Mouse (Mus musculus) brain, adult 2 months (tissue): Measurements from ENCODE around the gene Clstn3.
"Not testable (repeated sequence)": the region's sequence is repeated elsewhere in the genome, so short reads cannot be mapped to it uniquely, and the experiment has no call there.

Source experiments
- DNase-seq: peaks from one replicate; pipeline ENCODE4 v3.0.0; 2011; ENCODE audit warnings: low read depth, low spot score

Clstn3 gene

DNA sequence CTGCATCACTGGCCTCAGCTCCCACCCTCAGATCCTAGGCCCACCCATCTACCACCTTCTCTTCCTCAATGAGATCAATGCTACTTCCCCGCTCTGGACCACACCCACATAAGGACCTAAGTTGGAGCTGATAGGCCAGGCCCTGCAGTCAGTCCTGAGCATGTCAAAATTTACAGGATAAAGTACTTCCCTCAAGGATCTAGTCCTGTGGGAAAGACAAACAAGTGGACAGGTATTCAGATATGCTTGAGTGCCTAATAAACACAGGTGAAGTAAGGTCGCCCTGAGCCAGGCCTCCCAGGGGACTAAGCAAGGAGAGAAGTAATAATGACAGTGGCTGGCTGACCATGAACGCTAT, 15.0 kb upstream of the Clstn3 start:
- DNase-seq, result no peak

DNA sequence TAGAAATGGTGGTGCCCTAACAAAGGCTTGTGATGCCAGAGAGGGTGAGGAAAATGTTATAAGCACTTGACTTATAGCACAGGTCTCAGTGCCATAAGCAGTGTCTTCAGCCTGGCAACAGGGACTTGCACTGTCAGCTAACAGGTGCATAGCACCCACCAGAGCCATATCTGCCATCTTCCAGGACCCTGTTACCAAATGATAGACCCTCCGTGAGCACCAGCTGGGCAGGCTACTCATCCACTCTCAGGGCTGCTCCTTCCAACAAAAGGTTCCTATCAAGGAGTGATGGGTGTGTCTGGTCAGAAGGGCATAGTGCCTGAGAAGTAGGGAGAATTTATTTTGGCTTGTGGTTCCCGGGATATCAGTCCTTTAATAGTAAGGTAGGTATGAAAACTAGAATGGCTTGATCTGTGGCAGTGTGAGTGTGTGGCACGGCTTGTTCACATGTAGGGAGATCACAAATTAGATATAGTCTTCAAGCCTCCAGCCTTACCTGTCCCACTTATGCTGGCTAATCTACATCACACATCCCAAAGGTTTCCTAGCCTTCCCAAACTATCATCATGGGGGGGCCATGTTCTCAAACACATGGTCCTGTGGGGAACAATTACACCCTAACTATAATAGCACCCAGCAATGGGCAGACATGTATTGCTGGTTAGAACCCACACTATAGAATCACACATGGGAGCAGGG, 14.4 kb upstream of the Clstn3 start:
- no peak for DNase-seq

GRCm38 (mm10) chr6:124477922-124478651, 13.5 kb upstream of the Clstn3 start:
- DNase-seq, result no peak

GRCm38 (mm10) chr6:124477221-124477655, 12.6 kb upstream of the Clstn3 start:
- no peak for DNase-seq

DNA sequence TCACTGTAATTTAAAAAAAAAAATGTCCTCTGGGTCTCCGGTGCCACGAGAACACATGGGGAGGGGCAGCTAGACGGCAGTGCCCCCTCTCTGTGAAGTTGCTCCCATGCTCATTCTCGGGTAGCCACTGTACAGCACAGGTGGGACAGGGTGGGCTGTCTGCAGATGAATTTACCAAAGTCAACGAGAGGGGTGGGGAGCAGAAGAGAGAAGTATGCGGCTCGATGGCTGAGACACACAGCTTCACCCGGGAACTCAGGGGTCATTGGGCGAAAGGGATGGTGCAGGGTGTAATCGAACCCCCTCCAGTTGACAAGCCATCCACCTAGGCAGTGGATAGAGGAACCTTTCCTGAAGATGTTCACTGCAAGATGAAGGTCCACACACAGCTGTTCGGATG, 12.2 kb upstream of the Clstn3 start:
- no peak for DNase-seq

DNA sequence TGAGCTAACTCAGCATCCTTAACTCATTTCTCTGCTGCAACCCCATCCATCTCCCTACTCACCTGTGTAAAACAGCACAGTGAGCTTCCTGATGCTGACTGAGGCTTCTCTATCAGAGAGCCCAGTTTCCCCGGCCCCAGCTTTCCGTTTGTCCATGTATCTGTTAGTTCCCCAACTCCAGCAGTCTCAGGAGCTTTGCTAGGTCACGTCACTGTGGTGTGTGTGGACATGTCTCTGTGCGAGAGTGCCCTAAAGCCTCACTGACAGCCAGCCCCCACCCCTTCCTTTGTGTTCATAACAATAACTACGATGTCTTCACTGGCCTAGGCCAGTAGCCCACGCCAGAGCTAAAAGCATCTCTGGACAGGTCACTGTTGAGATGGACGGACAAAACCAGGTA, 11.6 kb upstream of the Clstn3 start:
- DNase-seq, result no peak

DNA sequence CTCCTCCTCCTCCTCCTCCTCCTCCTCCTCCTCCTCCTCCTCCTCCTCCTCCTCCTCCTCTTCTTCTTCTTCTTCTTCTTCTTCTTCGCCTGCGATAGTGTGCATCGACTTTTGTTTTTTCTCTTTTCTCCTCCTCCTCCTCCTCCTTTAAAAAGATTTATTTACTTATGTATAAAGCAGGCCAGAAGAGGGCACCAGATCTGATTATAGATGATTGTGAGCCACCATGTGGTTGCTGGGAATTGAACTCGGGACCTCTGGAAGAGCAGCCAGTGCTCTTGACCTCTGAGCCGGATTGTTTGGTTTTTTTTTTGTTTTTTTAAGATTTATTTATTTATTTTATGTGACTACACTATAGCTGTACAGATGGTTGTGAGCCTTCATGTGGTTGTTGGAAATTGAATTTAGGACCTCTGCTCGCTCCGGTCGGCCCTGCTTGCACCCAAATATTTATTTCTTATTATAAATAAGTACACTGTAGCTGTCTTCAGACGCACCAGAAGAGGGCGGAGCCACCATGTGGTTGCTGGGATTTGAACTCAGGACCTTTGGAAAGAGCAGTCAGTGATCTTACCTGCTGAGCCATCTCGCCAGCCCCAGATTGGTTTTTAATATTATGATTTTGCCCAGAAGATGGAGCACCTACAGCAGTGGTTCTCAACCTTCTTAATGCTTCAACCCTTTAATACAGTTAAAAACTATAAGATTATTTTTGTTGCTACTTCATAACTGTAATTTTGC, 10.9 kb upstream of the Clstn3 start:
- DNase-seq, result not testable (repeated sequence)

- DNase-seq, result no peak
These were observed 10.0 kb upstream of the Clstn3 start for GRCm38 (mm10) chr6:124474621-124475020.

GRCm38 (mm10) chr6:124472801-124473200, 8.2 kb upstream of the Clstn3 start:
- peak; percentile 48 for DNase-seq

DNA sequence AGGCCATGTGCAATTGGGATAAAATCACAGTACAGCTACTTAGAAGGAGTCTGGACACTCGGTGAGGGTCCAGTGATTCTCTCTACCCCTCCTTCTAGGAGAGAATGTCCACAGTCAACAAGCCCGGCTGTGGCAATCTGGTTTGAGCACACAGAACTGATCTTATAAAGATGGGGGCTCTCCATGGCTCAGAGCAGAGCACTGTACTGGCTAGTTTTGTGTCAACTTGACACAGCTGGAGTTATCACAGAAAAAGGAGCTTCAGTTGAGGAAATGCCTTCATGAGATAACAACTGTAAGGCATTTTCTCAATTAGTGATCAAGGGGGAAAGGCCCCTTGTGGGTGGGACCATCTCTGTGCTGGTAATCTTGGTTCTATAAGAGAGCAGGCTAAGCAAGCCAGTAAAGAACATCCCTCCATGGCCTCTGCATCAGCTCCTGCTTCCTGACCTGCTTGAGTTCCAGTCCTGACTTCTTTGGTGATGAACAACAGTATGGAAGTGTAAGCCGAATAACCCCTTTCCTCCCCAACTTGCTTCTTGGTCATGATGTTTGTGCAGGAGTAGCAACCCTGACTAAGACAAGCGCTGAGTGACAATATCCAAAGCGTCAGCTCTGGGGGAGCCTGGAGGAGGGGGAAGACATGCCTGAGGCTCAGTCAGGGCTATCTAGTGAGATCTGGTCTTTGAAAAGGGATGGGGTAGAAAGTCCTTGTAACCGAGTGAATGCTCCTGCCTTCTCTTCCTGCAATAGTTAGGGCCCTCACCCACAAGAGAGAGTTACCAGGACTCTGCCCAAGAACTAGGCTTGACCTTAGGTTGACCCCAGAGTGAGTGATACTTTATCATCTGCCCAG, 7.4 kb upstream of the Clstn3 start:
- not testable (repeated sequence) for DNase-seq

DNA sequence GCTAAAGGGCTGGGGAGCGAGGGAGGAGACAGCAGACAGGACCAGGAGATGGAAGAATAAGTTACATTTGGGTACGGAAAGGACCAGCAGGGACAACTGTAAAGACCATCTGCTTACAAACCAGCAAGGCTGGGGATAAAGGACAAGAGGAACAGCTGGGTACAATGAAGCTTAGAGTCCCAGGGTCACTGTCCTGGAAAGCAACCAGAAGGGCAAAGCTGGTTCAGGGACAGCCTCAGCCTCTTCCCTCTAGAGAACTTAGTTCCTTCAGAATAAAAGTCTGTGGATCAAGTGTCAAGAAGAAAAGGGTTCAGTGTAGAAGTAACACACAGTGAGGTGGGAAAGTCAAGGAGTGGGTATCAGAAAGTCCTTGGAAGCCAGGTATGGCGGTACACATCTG, 6.5 kb upstream of the Clstn3 start:
- no peak for DNase-seq

DNA sequence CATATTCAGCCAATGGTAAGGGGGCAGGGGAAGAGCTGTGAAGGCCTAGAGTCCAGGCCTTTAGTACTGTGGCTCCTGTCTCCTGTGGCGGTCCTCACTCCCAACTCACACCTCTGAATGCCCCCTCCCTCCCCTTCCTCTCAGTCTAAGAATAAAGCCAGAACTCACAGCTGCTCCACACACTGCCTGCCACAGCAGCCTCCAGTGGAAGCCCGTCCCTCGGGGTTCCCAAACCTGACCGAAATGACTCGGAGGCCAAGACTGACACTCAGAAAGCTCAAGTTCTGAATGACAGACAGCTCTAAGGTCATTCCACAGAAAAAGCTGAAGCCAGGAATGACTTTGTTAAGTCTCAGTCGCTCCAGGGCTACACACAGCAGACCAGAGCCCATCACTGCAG, 1.1 kb upstream of the Clstn3 start:
- no peak for DNase-seq

- DNase-seq, result peak; percentile 41
These were observed 705 bp upstream of the Clstn3 start for GRCm38 (mm10) chr6:124465299-124465698.

DNA sequence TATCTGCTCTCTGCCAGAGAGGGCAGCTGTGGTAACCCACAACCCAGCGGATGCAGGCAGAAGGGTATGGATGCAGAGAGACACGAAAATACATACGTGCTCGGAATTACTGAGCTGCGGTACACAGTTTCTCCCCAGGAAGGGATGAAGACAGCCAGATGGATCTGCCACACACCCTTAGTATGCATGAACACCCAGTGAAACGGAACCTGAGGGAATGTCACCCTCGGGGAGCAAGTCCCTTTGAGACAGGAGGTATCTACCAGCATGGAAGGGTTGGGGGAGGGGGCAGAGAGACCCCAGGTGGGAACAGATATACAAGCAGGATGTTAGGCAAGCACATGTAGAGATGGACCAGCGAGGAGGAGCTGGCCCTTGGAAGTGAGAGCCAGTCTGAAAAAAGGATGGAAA, 708 bp downstream of the Clstn3 start:
- peak; percentile 56 for DNase-seq

GRCm38 (mm10) chr6:124459388-124459787, 5.2 kb downstream of the Clstn3 start:
- no peak for DNase-seq

DNA sequence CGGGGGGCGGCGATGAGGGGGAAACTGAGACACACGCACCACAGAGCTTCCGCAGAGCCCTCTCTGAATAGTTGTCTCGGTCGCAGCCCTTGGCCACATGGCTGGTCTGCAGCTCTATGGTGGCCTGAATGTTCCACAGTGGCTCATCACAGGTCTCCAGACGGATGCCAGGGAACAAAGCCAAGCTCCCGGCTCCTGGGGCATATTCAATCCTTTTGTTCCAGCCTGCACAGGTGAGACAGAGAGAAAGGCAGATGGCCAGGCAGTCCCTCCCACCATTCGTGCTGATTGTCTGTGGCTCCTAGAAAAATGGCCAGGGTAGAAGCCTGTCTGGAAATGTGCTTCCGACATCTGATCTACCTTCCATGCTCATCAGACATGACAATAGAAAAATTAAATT, 6.1 kb downstream of the Clstn3 start:
- DNase-seq, result peak; percentile 99

DNA sequence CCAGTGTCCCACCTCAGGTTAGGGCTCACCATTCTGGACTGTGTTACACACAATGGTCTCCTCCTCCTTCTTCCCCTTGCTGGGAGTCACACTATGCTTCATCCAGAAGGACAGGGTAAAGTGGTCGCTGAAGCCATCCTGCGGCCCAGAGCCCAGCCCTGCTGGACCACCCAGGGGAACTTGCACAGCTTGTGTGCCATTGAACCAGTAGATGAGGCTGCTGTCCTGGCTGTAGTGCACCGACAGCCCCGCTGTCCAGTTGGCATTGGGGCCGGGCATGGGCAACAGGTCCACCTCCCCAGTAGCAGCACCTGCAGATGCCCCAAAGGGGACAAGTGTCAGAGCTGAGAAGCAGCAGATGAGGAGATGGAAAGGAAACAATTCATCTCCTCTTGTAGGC, 6.8 kb downstream of the Clstn3 start:
- DNase-seq, result no peak

DNA sequence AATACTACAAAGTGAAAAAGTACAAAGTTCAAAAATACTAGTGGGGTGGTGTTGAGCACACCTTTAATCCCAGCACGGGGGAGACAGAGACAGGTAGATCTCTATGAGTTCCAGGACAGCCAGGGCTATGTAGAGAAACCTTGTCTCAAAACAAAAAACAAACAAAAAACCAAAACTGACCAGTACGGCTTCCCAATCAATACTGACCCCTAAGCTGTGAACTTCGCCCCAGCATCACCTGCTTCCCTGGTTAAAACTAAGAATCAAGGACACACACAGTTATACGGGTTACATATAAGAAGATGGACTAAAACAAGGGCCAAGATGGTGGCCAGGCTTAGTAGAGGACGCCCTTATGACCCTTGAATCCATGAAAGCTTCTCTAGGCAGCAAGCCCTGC, 8.4 kb downstream of the Clstn3 start:
- DNase-seq, result no peak

DNA sequence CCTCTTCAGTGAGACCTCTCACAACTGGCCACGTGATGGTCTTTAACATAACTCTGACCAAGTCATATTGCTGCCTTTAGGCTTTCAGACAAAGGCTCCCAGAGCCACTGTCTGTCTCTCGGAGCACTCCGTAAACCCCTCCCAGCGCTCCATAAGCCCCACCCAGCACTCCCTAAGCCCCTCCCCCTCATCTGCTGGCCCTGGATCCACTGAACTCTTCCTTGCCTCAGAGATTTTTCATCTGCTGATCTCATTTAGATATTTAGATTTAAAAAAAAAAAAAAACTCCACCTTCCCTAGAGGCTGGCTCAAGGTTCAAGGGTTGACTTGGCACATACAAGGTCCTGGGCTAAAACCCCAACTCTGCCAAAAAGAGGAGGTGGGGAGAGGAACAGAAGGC, 10.8 kb downstream of the Clstn3 start:
- DNase-seq, result no peak

DNA sequence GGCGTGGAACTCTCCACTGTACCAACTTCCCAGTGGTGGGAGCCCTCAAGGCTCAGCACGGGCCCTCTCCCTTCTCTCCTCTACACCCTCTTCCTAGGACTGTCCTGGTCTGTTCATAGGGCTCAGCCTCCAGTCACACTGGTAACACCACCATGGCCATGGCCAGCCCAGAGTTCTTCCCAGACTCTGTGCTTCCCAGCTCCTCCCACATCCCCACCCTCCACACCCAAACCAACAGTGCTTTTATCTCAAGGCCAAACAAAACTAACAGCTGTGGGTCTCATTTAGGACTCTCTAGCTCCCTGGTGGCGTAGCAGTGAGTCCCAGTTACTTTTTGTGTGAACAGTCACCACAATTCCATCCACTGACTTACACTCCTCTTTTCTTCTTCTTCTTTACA, 12.6 kb downstream of the Clstn3 start:
- DNase-seq, result no peak

- DNase-seq, result no peak
These were observed 14.8 kb downstream of the Clstn3 start for GRCm38 (mm10) chr6:124449668-124450383.
